Mouse (Mus musculus) liver, embryonic 15.5 days (tissue): ENCODE measurements around the gene Cpb2. TPM values are rescaled to one million over a fixed set of nuclear protein-coding genes. Genes with fewer than 3 reads are reported as not detected.

Experiments used
- ATAC-seq: fragments of 200-750 bp; cut with Nextera tagmentation; 2 replicates; pipeline ENCODE4 v1.8.0; 2017; ENCODE audit warnings: moderate number of reproducible peaks, mild to moderate bottlenecking, moderate library complexity; ENCODE audit not compliant: insufficient read depth
- H3K27ac ChIP-seq: fragments of 300-500 bp; sonication (generic); replicated peaks from 2 replicates; pipeline ENCODE4 v1.5.1; 2015; ENCODE audit warnings: mild to moderate bottlenecking, inconsistent platforms
- H3K27me3 ChIP-seq: fragments of 300-500 bp; sonication (generic); 2 replicates; pipeline ENCODE4 v1.6.1; 2015; ENCODE audit warnings: mild to moderate bottlenecking, inconsistent platforms
- H3K36me3 ChIP-seq: fragments of 300-500 bp; sonication (generic); replicated peaks from 2 replicates; pipeline ENCODE4 v1.6.1; 2015; ENCODE audit warnings: moderate library complexity, mild to moderate bottlenecking, inconsistent platforms
- H3K4me1 ChIP-seq: fragments of 300-500 bp; sonication (generic); replicated peaks from 2 replicates; pipeline ENCODE4 v1.6.1; 2015; ENCODE audit warnings: inconsistent platforms
- H3K4me2 ChIP-seq: fragments of 300-500 bp; sonication (generic); 2 replicates; pipeline ENCODE4 v1.6.1; 2015; ENCODE audit warnings: moderate library complexity, mild to moderate bottlenecking, inconsistent platforms
- H3K4me3 ChIP-seq: fragments of 300-500 bp; sonication (generic); replicated peaks from 2 replicates; pipeline ENCODE4 v1.5.1; 2015; ENCODE audit warnings: mild to moderate bottlenecking, inconsistent platforms
- H3K9ac ChIP-seq: fragments of 300-500 bp; sonication (generic); 2 replicates; pipeline ENCODE4 v1.6.1; 2015; ENCODE audit warnings: moderate library complexity, mild to moderate bottlenecking, inconsistent platforms
- H3K9me3 ChIP-seq: fragments of 300-500 bp; sonication (generic); replicated peaks from 2 replicates; pipeline ENCODE4 v1.6.1; 2016; ENCODE audit warnings: inconsistent platforms
- WGBS: fragments of 180-500 bp; shearing (Covaris S2); methylation state at CpG from one replicate; pipeline ENCODE4 v1.1.7; 2015; ENCODE audit warnings: mixed read lengths; ENCODE audit not compliant: insufficient replicate concordance; 5-methylcytosine and 5-hydroxymethylcytosine counted together
- microRNA-seq: library from miRNA; unstranded; fragments of <30 nt; microRNA quantifications from one replicate; pipeline ENCODE4, GENCODE M21; 2016
- polyA plus RNA-seq: library from polyadenylated mRNA; unstranded; fragments of >200 nt; fragmentation: Nextera tagmentation; extraction: Ambion mirVana; gene quantifications from 2 replicates; pipeline ENCODE4 v1.2.1, GENCODE M21; 2015

Gene Cpb2
- polyA plus RNA-seq, 1 experiment from 2014 or later = 134 TPM

GRCm38 (mm10) chr14:75307855-75308254, 65.8 kb downstream of the Cpb2 start:
- Histone ChIP-seq H3K36me3 (peaks cover 5% of the 10 kb centered on the region), H3K27ac (no peak overlapping the region), H3K4me3 (no peak overlapping the region), H3K4me2 (no peak overlapping the region), H3K4me1 (no peaks in the 10 kb centered on the region), H3K27me3 (no peaks in the 10 kb centered on the region), H3K9ac (no peak overlapping the region), H3K9me3 (no peaks in the 10 kb centered on the region)
- ATAC-seq = no peak

- Histone ChIP-seq H3K36me3 (peaks cover 5% of the 10 kb centered on the region), H3K9me3 (no peaks in the 10 kb centered on the region), H3K4me3 (no peak overlapping the region), H3K9ac (no peak overlapping the region), H3K4me1 (no peaks in the 10 kb centered on the region), H3K4me2 (no peak overlapping the region), H3K27me3 (no peaks in the 10 kb centered on the region), H3K27ac (no peak overlapping the region)
- ATAC-seq = no peak
- WGBS = 71% methylated on average over 5 of the region's 5 CpGs
These were observed 67.4 kb downstream of the Cpb2 start for GRCm38 (mm10) chr14:75309336-75309992.

- no peak overlapping the region for H3K9ac ChIP-seq
- H3K27ac ChIP-seq = no peak overlapping the region
- H3K36me3 ChIP-seq = peaks cover 6% of the 10 kb centered on the region
- no peak for ATAC-seq
- H3K4me3 ChIP-seq = no peak overlapping the region
- H3K4me1 ChIP-seq = no peaks in the 10 kb centered on the region
- no peaks in the 10 kb centered on the region for H3K27me3 ChIP-seq
- WGBS = 81% methylated on average over 2 of the region's 2 CpGs
- no peak overlapping the region for H3K4me2 ChIP-seq
- H3K9me3 ChIP-seq = no peaks in the 10 kb centered on the region
These were observed 72.4 kb downstream of the Cpb2 start for GRCm38 (mm10) chr14:75314484-75314883.

GRCm38 (mm10) chr14:75318736-75319135, 76.6 kb downstream of the Cpb2 start:
- Histone ChIP-seq H3K36me3 (peaks cover 30% of the 10 kb centered on the region), H3K4me1 (no peaks in the 10 kb centered on the region), H3K4me2 (no peak overlapping the region), H3K4me3 (no peak overlapping the region), H3K27ac (no peak overlapping the region), H3K27me3 (no peaks in the 10 kb centered on the region), H3K9me3 (no peaks in the 10 kb centered on the region), H3K9ac (no peak overlapping the region)
- 51% methylated on average over 2 of the region's 2 CpGs for WGBS
- ATAC-seq = no peak

- ATAC-seq = no peak
- H3K27ac ChIP-seq = no peak overlapping the region
- H3K9ac ChIP-seq = no peak overlapping the region
- no peaks in the 10 kb centered on the region for H3K27me3 ChIP-seq
- no peak overlapping the region for H3K4me2 ChIP-seq
- H3K4me3 ChIP-seq = no peak overlapping the region
- peaks cover 36% of the 10 kb centered on the region for H3K36me3 ChIP-seq
- H3K9me3 ChIP-seq = no peaks in the 10 kb centered on the region
- H3K4me1 ChIP-seq = no peaks in the 10 kb centered on the region
- WGBS = 39% methylated on average over 5 of the region's 5 CpGs
These were observed 78.2 kb downstream of the Cpb2 start for GRCm38 (mm10) chr14:75320269-75320668.

- Histone ChIP-seq H3K9me3 (no peaks in the 10 kb centered on the region), H3K4me2 (no peak overlapping the region), H3K36me3 (peaks cover 49% of the 10 kb centered on the region), H3K9ac (no peak overlapping the region), H3K27me3 (no peaks in the 10 kb centered on the region), H3K27ac (no peak overlapping the region), H3K4me1 (no peaks in the 10 kb centered on the region), H3K4me3 (no peak overlapping the region)
- WGBS = 91% methylated on average over 32 of the region's 32 CpGs
- ATAC-seq = no peak
These were observed 81.3 kb downstream of the Cpb2 start for GRCm38 (mm10) chr14:75323354-75323753.

- Histone ChIP-seq H3K4me2 (no peak overlapping the region), H3K27me3 (no peaks in the 10 kb centered on the region), H3K4me1 (no peaks in the 10 kb centered on the region), H3K36me3 (peaks cover 64% of the 10 kb centered on the region), H3K4me3 (no peak overlapping the region), H3K9me3 (no peaks in the 10 kb centered on the region), H3K9ac (no peak overlapping the region), H3K27ac (no peak overlapping the region)
- 60% methylated on average over 8 of the region's 8 CpGs for WGBS
- no peak for ATAC-seq
These were observed 86.0 kb downstream of the Cpb2 start for GRCm38 (mm10) chr14:75328062-75328461.

GRCm38 (mm10) chr14:75330621-75331020, 88.5 kb downstream of the Cpb2 start:
- Histone ChIP-seq H3K4me1 (no peaks in the 10 kb centered on the region), H3K4me3 (no peak overlapping the region), H3K9ac (no peak overlapping the region), H3K27me3 (no peaks in the 10 kb centered on the region), H3K4me2 (no peak overlapping the region), H3K36me3 (peaks cover 57% of the 10 kb centered on the region), H3K9me3 (no peaks in the 10 kb centered on the region), H3K27ac (no peak overlapping the region)
- WGBS = 82% methylated on average over 6 of the region's 6 CpGs
- ATAC-seq = no peak

Small RNAs within 50 kb of the gene (microRNA-seq; reads per million reads assigned to microRNA genes)
- gene Gm44482 = not detected

Other genes with a start within 250 kb of the Cpb2 start
- 0.31 and 0.38 TPM in 2 replicates for gene Rubcnl, start 226.3 kb upstream of the Cpb2 start, polyA plus RNA-seq
- not detected in 2 replicates for gene Lrrc63, start 111.4 kb upstream of the Cpb2 start, polyA plus RNA-seq
- 39.6 and 40.9 TPM in 2 replicates for gene Lcp1, start 111.2 kb upstream of the Cpb2 start, polyA plus RNA-seq
- 11.9 TPM in 2 replicates for gene Zc3h13, start 42.1 kb downstream of the Cpb2 start, polyA plus RNA-seq
- gene Siah3, start 213.7 kb downstream of the Cpb2 start, polyA plus RNA-seq = 0.09 and 0.10 TPM in 2 replicates